Mouse (Mus musculus) kidney, adult 2 months (tissue): ENCODE results near the gene Plekhm2. TPM values are rescaled to one million over a fixed set of nuclear protein-coding genes. Genes with fewer than 3 reads are reported as not detected.
A peak's percentile ranks its signal among the peaks of the same experiment; 100 is the strongest.

Experiments
- DNase-seq: peaks from one replicate; pipeline ENCODE4 v3.0.0; 2021
- H3K27ac ChIP-seq: fragments of 200-500 bp; 2 replicates; pipeline ENCODE4 v1.5.1; 2012; ENCODE audit warnings: low read depth, low read length, control low read depth, inconsistent platforms; ENCODE audit not compliant: insufficient read depth
- H3K27me3 ChIP-seq: fragments of 200-500 bp; replicated peaks from 2 replicates; pipeline ENCODE4 v1.6.1; 2012; ENCODE audit warnings: mild to moderate bottlenecking, moderate library complexity, low read length, inconsistent platforms; ENCODE audit not compliant: control insufficient read depth, insufficient read depth
- H3K36me3 ChIP-seq: fragments of 200-500 bp; 2 replicates; pipeline ENCODE4 v1.6.1; 2012; ENCODE audit warnings: mild to moderate bottlenecking, moderate library complexity, low read length, inconsistent platforms; ENCODE audit not compliant: control insufficient read depth, insufficient read depth
- H3K4me1 ChIP-seq: fragments of 200-500 bp; 2 replicates; pipeline ENCODE4 v1.6.1; 2011; ENCODE audit warnings: low read length; ENCODE audit not compliant: control insufficient read depth, insufficient read depth
- H3K4me3 ChIP-seq: fragments of 200-500 bp; 2 replicates; pipeline ENCODE4 v1.5.1; 2011; ENCODE audit warnings: mild to moderate bottlenecking, low read depth, low read length, control low read depth; ENCODE audit not compliant: insufficient read depth
- CTCF ChIP-seq: fragments of 200-500 bp; conservative IDR thresholded peaks from 2 replicates; pipeline ENCODE4 v1.5.1; 2011; ENCODE audit warnings: low read depth, mild to moderate bottlenecking, control low read depth, low read length, moderate library complexity, mixed read lengths; ENCODE audit not compliant: insufficient read depth, insufficient read length
- POLR2A ChIP-seq: fragments of 200-500 bp; IDR thresholded peaks from one replicate; pipeline ENCODE4 v1.6.1; 2011; ENCODE audit warnings: low read depth, low read length, control low read depth
- WGBS: fragments of 180-500 bp; shearing (Covaris S2); methylation state at CpG from one replicate; pipeline ENCODE4 v1.1.7; 2018; 5-methylcytosine and 5-hydroxymethylcytosine counted together
- polyA plus RNA-seq: library from polyadenylated mRNA; depleted of rRNA; stranded (reverse); fragments of >200 nt; gene quantifications from 2 replicates; pipeline ENCODE4 v1.2.3, GENCODE M21; 2012

Plekhm2 gene
- polyA plus RNA-seq, 1 experiment: 79.7 TPM

DNA sequence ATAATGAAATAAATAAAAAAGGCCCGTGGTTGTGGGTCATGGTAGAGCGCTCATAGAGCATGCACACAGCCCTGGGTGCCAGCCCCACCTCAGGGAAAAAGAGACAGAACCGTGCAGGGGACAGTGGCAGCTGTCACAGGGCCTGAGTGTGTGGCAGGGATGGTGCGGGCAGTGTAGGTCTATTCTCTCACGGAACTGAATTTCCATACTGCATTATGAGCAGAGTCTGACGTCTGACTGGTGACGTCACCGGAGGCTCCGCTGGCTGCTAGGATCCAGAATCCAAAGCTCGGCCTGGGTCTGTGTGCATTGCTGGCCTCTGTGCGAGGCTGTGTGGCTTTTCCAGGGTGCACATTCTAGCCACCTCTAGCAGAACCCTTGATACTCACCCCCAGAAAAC is 3.8 kb downstream of the Plekhm2 start:
- no peak overlapping the region for H3K4me3 ChIP-seq
- no peak for TF ChIP-seq CTCF
- TF ChIP-seq POLR2A: no peak
- peaks cover 10% of the 10 kb centered on the region; the same call in 1 of the 2 replicates for H3K4me1 ChIP-seq
- H3K27me3 ChIP-seq: no peaks in the 10 kb centered on the region
- no peak for DNase-seq
- H3K36me3 ChIP-seq: no peaks in the 10 kb centered on the region
- H3K27ac ChIP-seq: no peak overlapping the region
- WGBS: 85% methylated on average over 11 of the region's 11 CpGs

DNA sequence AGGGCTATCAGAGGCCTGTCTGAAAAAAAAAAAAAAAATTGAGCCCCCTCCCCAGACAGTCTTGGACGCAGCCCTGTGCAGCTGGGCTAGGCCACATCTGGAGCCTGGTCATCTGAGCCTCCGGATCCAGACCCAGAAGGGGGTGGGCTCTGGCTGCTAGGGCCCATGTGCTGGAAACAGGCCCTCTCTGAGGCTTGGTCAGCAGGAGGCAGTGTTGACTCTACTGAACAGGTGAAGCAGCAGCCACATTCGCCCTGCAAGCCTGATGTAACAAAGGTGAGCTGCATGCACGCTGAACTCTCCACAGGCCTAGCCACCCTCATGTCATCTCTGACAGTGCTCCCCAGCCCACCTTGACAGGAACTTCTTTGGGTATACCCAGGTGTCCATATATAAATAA is 5.0 kb downstream of the Plekhm2 start:
- no peak for DNase-seq
- WGBS: 60% methylated on average over 4 of the region's 4 CpGs
- TF ChIP-seq CTCF (peak; percentile 36), POLR2A (no peak)
- no peak overlapping the region for H3K27ac ChIP-seq
- no peaks in the 10 kb centered on the region for H3K27me3 ChIP-seq
- no peaks in the 10 kb centered on the region for H3K36me3 ChIP-seq
- H3K4me1 ChIP-seq: peaks cover 10% of the 10 kb centered on the region; the same call in 1 of the 2 replicates
- no peak overlapping the region for H3K4me3 ChIP-seq

DNA sequence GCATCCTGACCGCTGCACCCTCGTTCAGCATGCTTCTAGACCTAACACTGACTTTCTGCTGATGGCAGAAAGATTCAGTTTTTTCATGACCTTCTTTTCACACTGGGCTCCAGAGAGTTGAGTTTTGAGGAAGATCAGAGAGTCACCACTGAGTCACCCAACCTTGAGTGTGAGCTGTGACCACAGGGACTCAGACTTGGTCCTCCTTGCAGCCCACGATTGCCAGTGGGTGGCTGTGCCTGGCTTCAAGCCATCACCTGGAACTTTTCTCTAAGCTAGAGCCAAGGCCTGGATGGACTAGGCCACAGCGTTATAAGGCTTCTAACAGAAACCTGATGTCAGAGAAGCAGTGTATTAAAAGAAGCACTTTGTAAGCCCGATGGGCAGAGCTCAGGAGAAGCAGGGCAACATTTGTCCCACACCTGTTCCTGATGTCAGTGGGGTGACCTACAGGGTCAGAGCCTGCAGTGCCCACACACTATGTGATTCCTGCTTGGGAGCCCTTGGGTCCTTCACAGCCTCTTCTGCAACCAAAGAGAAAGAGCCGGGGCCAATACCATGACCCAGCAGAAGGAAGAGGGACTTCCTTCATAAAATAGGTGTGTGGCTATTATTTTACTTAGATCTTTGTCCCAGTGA is 5.7 kb downstream of the Plekhm2 start:
- 80% methylated on average over 6 of the region's 6 CpGs for WGBS
- Histone ChIP-seq H3K36me3 (no peaks in the 10 kb centered on the region), H3K4me1 (peaks cover 10% of the 10 kb centered on the region; the same call in 1 of the 2 replicates), H3K27me3 (no peaks in the 10 kb centered on the region), H3K4me3 (no peak overlapping the region), H3K27ac (no peak overlapping the region)
- no peak for DNase-seq
- TF ChIP-seq CTCF: no peak
- no peak for TF ChIP-seq POLR2A

DNA sequence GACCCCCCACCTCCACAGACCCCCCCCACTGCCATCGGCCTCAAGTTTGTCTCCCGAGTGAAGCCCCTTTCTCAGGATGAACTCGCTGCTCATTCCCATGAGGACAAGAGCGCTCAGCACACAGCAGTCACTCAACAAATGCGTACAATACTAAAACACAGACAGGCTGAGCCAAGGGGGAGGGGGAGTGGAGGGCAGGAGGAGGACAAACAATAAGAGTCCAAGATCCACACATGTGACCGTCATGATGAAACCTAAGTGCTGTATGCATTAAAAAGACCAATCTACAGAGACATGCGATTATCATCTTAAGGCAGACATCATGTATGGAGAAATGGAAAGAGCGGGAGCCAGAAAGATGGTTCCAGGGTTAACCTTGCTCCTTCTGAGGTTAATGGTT is 7.8 kb downstream of the Plekhm2 start:
- Histone ChIP-seq H3K4me3 (no peak overlapping the region), H3K4me1 (peaks cover 5% of the 10 kb centered on the region; the same call in 1 of the 2 replicates), H3K36me3 (no peaks in the 10 kb centered on the region), H3K27me3 (no peaks in the 10 kb centered on the region), H3K27ac (no peak overlapping the region)
- 87% methylated on average over 8 of the region's 8 CpGs for WGBS
- TF ChIP-seq POLR2A: no peak
- TF ChIP-seq CTCF: no peak
- DNase-seq: no peak

DNA sequence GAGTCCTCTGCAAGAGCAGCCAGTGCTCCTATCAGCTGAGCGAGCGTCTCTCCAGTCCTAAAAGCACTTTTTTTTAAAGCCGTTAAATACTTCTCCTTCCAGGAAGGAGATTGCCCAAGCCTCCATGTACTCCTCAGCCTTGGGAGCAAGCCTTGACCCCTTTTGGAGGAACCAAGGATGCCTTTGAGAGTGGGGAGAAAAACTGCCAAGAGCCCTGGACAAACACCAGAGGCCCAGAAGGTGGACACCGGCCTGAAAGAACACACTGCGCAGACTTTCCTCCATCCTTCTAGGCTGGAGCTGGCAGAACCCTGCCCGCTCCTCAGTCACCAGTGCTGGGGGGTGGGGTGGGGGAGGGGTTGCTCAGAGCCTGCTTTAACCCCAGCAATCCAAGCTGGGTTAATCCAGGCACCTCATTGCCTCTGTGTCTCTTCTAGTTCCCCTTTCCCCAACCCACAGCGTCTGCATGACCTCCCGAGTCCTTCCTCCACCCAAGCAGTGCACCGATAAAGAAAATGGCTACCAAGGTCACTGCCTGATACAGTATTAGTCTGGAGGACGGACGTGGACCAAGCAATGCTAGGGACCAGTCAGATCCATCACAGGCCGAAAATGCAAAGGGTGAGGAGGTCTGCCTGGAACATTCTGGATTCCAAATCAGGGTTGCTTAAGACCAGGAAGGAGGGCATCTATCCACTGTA is 8.6 kb downstream of the Plekhm2 start:
- Histone ChIP-seq H3K27me3 (no peaks in the 10 kb centered on the region), H3K4me1 (peaks cover 5% of the 10 kb centered on the region; the same call in 1 of the 2 replicates), H3K36me3 (no peaks in the 10 kb centered on the region), H3K4me3 (no peak overlapping the region), H3K27ac (no peak overlapping the region)
- 79% methylated on average over 12 of the region's 12 CpGs for WGBS
- DNase-seq: no peak
- no peak for TF ChIP-seq POLR2A
- TF ChIP-seq CTCF: no peak

DNA sequence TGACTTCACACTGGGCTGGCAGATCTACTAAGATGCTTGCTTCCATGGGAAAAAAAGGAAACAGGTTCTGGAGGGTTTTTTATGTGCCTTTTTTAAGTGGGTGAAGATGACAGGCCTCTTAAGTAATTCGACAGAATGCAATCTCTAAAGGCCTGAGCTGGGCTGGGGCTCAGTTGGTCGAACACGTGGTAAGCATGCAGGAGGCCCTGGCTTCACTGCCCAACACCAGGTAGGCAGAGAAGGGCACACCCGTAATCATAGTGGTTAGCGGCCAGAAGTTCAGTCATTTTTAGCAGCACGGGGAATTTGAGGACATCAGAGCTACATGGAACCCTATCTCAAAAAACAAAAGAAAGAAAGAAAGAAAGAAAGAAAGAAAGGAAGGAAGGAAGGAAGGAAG is 10.2 kb downstream of the Plekhm2 start:
- no peaks in the 10 kb centered on the region for H3K27me3 ChIP-seq
- no peak for TF ChIP-seq POLR2A
- no peak for TF ChIP-seq CTCF
- no peak overlapping the region for H3K27ac ChIP-seq
- DNase-seq: no peak
- 90% methylated on average over 6 of the region's 6 CpGs for WGBS
- H3K4me1 ChIP-seq: peaks cover 5% of the 10 kb centered on the region; the same call in 1 of the 2 replicates
- H3K4me3 ChIP-seq: no peak overlapping the region
- H3K36me3 ChIP-seq: no peaks in the 10 kb centered on the region

DNA sequence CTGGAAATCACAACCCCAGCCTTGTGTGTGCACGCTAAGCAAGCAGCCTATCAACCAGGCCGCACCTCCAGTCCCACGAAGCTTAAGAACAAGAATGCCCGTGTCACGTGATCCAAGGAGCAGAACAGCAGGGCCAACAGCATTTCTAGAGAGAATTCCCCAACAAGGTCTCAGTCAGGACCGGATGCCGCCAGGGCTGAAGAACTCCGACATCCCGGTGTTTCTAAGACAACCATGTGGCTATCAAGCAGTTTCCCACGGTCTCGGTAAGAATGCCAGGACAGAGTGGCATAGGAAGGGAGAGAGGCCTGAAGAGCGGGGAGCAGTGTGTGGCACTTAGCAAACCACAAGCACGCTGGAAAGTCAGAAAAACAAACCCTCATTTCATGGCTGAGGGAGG is 10.9 kb downstream of the Plekhm2 start:
- peaks cover 5% of the 10 kb centered on the region; the same call in 1 of the 2 replicates for H3K4me1 ChIP-seq
- no peak overlapping the region for H3K4me3 ChIP-seq
- H3K27me3 ChIP-seq: no peaks in the 10 kb centered on the region
- no peaks in the 10 kb centered on the region for H3K36me3 ChIP-seq
- 88% methylated on average over 13 of the region's 13 CpGs for WGBS
- no peak overlapping the region for H3K27ac ChIP-seq
- no peak for DNase-seq
- TF ChIP-seq CTCF: no peak
- TF ChIP-seq POLR2A: no peak
